9 mouse cellular contexts compared by ENCODE assay signal in the genomic region with DNA sequence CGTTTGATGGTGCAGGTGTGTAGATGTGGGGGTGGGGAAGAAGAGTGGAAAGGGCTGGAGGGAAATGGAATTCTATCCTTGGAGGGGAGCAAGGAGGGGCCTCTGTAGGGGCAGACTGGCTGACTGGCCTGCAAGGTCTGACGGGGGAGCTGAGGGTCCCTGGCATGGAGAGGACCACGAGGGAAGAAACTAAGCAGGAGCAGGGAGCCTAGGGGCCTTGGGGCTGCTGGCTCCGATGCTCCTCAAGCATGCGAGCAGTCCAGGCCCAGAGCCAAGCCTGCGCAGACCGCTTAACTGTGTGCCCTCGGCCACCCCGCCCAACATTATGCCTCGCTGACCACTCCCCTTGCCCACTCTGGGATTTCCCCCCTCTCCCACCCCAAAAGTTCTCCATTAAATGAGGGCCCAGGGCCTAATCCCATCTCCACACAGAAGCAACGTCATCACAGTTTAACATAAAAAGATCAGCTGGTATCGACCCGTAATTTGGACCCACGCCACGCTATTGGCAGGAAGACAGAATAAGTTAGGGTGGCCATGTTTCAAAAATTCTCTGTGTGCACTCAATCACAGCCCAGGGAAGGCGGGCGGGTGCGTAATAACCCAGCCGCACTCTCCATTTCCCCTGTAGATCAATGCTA. TPM values are rescaled to one million over a fixed set of nuclear protein-coding genes. Genes with fewer than 3 reads are reported as not detected.
DNase-seq lines count a peak whose midpoint lies in the region; ATAC-seq and TF ChIP-seq lines count a peak whose summit lies in the region.
"Had no signal": no experiment of that assay in that cellular context is flagged by ENCODE, and none has a peak within 500 bp of the region (broad histone marks: within the 10 kb centered on the region; RNA-seq: fewer than 3 reads in every experiment).

No protein-coding gene starts in this region.

- TF ChIP-seq CTCF in hindbrain, postnatal 0 days (IDR thresholded peaks at IDR 0.05; ENCODE audit: low read depth), result no peak

- H3K36me3 ChIP-seq in forebrain, embryonic 13.5 days (ENCODE audit: poor library complexity, severe bottlenecking), result no peaks in the 10 kb centered on the region
- H3K36me3 ChIP-seq in forebrain, embryonic 12.5 days (replicated peaks), result no peaks in the 10 kb centered on the region
- H3K36me3 ChIP-seq in midbrain, embryonic 14.5 days (ENCODE audit: control insufficient read depth, insufficient read depth, low read length), result no peaks in the 10 kb centered on the region
- H3K36me3 ChIP-seq in midbrain, embryonic 11.5 days (ENCODE audit: control insufficient read depth, insufficient read depth, low read length), result no peaks in the 10 kb centered on the region
- H3K36me3 ChIP-seq in hindbrain, postnatal 0 days (ENCODE audit: insufficient read depth, low read length), result no peaks in the 10 kb centered on the region
- no peaks in the 10 kb centered on the region for H3K36me3 ChIP-seq in midbrain, embryonic 15.5 days (replicated peaks)

- no peak overlapping the region for H3K4me3 ChIP-seq in forebrain, embryonic 13.5 days
- H3K4me3 ChIP-seq in forebrain, embryonic 12.5 days (replicated peaks), result no peak overlapping the region
- no peak overlapping the region for H3K4me3 ChIP-seq in midbrain, embryonic 14.5 days (replicated peaks; ENCODE audit: low read depth, low read length)
- no peak overlapping the region for H3K4me3 ChIP-seq in midbrain, embryonic 11.5 days (ENCODE audit: low read depth, low read length)
- H3K4me3 ChIP-seq in hindbrain, postnatal 0 days (ENCODE audit: low read length), result no peak overlapping the region
- no peak overlapping the region for H3K4me3 ChIP-seq in midbrain, embryonic 15.5 days

- peak; percentile 43 for DNase-seq in midbrain, embryonic 14.5 days
- no peak for DNase-seq in midbrain, embryonic 11.5 days (ENCODE audit: low spot score, missing footprints)
- peak; percentile 63 for DNase-seq in hindbrain, postnatal 0 days (ENCODE audit: low spot score)
- DNase-seq in spleen, postnatal 14 days (ENCODE audit: low spot score in 2 of 2), result no peak
- DNase-seq in spleen, postnatal 36 days (ENCODE audit: low spot score in 2 of 2), result no peak
- DNase-seq: gastrocnemius, postnatal 36 days had no signal

- H3K4me1 ChIP-seq in forebrain, embryonic 13.5 days, result peaks cover 26% of the 10 kb centered on the region
- peaks cover 20% of the 10 kb centered on the region for H3K4me1 ChIP-seq in forebrain, embryonic 12.5 days
- H3K4me1 ChIP-seq in midbrain, embryonic 14.5 days (ENCODE audit: control insufficient read depth, insufficient read depth, low read length), result no peaks in the 10 kb centered on the region
- peaks cover 9% of the 10 kb centered on the region; the same call in 1 of the 2 replicates for H3K4me1 ChIP-seq in midbrain, embryonic 11.5 days (ENCODE audit: control insufficient read depth, insufficient read depth, low read length)
- H3K4me1 ChIP-seq in hindbrain, postnatal 0 days (ENCODE audit: insufficient read depth, low read length), result no peaks in the 10 kb centered on the region
- no peaks in the 10 kb centered on the region for H3K4me1 ChIP-seq in midbrain, embryonic 15.5 days

- H3K4me2 ChIP-seq in forebrain, embryonic 13.5 days, result 0 out of 2 replicates have a peak overlapping the region, but pooled peaks have one; percentile 19
- no peak overlapping the region for H3K4me2 ChIP-seq in forebrain, embryonic 12.5 days
- no peak overlapping the region for H3K4me2 ChIP-seq in midbrain, embryonic 14.5 days (ENCODE audit: low read length)
- no peak overlapping the region for H3K4me2 ChIP-seq in midbrain, embryonic 11.5 days
- H3K4me2 ChIP-seq in hindbrain, postnatal 0 days (ENCODE audit: low read depth, low read length), result peak overlapping the region; percentile 37; the same call in 1 of the 2 replicates
- 0 out of 2 replicates have a peak overlapping the region, but pooled peaks have one; percentile 2 for H3K4me2 ChIP-seq in midbrain, embryonic 15.5 days

- 29% methylated on average over 18 of the region's 19 CpGs for WGBS in forebrain, embryonic 13.5 days
- 43% methylated on average over 19 of the region's 19 CpGs for WGBS in forebrain, embryonic 12.5 days
- 44% methylated on average over 19 of the region's 19 CpGs for WGBS in midbrain, embryonic 14.5 days
- WGBS in midbrain, embryonic 11.5 days, result 41% methylated on average over 19 of the region's 19 CpGs
- WGBS in hindbrain, postnatal 0 days, result 31% methylated on average over 19 of the region's 19 CpGs
- WGBS in midbrain, embryonic 15.5 days, result 37% methylated on average over 19 of the region's 19 CpGs

- no peak overlapping the region for H3K9ac ChIP-seq in forebrain, embryonic 13.5 days
- no peak overlapping the region for H3K9ac ChIP-seq in forebrain, embryonic 12.5 days
- H3K9ac ChIP-seq in midbrain, embryonic 14.5 days (replicated peaks; ENCODE audit: low read length), result no peak overlapping the region
- H3K9ac ChIP-seq in midbrain, embryonic 11.5 days (ENCODE audit: low read length), result no peak overlapping the region
- no peak overlapping the region for H3K9ac ChIP-seq in hindbrain, postnatal 0 days (replicated peaks; ENCODE audit: low read length)
- H3K9ac ChIP-seq in midbrain, embryonic 15.5 days, result no peak overlapping the region

- peak; percentile 43; the same call in 1 of the 2 replicates for ATAC-seq in forebrain, embryonic 13.5 days
- no peak for ATAC-seq in forebrain, embryonic 12.5 days (ENCODE audit: low FRiP score)
- ATAC-seq in midbrain, embryonic 14.5 days (ENCODE audit: low FRiP score, low TSS enrichment), result no peak
- no peak for ATAC-seq in midbrain, embryonic 11.5 days (ENCODE audit: low FRiP score)
- peak; percentile 45; the same call in 1 of the 2 replicates for ATAC-seq in hindbrain, postnatal 0 days
- peak; percentile 39; the same call in 1 of the 2 replicates for ATAC-seq in midbrain, embryonic 15.5 days (replicated peaks)

- no peak overlapping the region for H3K27ac ChIP-seq in forebrain, embryonic 13.5 days
- H3K27ac ChIP-seq in forebrain, embryonic 12.5 days, result no peak overlapping the region
- no peak overlapping the region for H3K27ac ChIP-seq in midbrain, embryonic 14.5 days (replicated peaks; ENCODE audit: low read depth, low read length)
- H3K27ac ChIP-seq in midbrain, embryonic 11.5 days (ENCODE audit: low read depth, low read length), result no peak overlapping the region
- H3K27ac ChIP-seq in hindbrain, postnatal 0 days, result no peak overlapping the region
- H3K27ac ChIP-seq in midbrain, embryonic 15.5 days, result no peak overlapping the region

- H3K9me3 ChIP-seq in forebrain, embryonic 13.5 days (replicated peaks), result no peaks in the 10 kb centered on the region
- no peaks in the 10 kb centered on the region for H3K9me3 ChIP-seq in forebrain, embryonic 12.5 days
- no peaks in the 10 kb centered on the region for H3K9me3 ChIP-seq in midbrain, embryonic 14.5 days (ENCODE audit: control insufficient read depth, low read length)
- no peaks in the 10 kb centered on the region for H3K9me3 ChIP-seq in midbrain, embryonic 11.5 days (ENCODE audit: control insufficient read depth, low read length)
- H3K9me3 ChIP-seq in hindbrain, postnatal 0 days (ENCODE audit: low read length), result no peaks in the 10 kb centered on the region
- no peaks in the 10 kb centered on the region for H3K9me3 ChIP-seq in midbrain, embryonic 15.5 days

- peaks cover 91% of the 10 kb centered on the region for H3K27me3 ChIP-seq in forebrain, embryonic 13.5 days
- peaks cover 95% of the 10 kb centered on the region for H3K27me3 ChIP-seq in forebrain, embryonic 12.5 days
- peaks cover 66% of the 10 kb centered on the region for H3K27me3 ChIP-seq in midbrain, embryonic 14.5 days (ENCODE audit: control insufficient read depth, insufficient read depth, low read length)
- H3K27me3 ChIP-seq in midbrain, embryonic 11.5 days (ENCODE audit: control insufficient read depth, insufficient read depth, low read length), result peaks cover 47% of the 10 kb centered on the region
- H3K27me3 ChIP-seq in hindbrain, postnatal 0 days (ENCODE audit: insufficient read depth, low read length), result no peaks in the 10 kb centered on the region
- H3K27me3 ChIP-seq in midbrain, embryonic 15.5 days (replicated peaks), result peaks cover 86% of the 10 kb centered on the region

RNA-seq across cellular contexts. Expression of gene Slf2, which starts 37.6 kb away (rescaled TPM):
- polyA plus RNA-seq in forebrain, embryonic 13.5 days (2015; fragmentation: Nextera tagmentation; extraction: Ambion mirVana), result 30.4 and 34.5 TPM in 2 replicates
- 48.7 and 53.3 TPM in 2 replicates for polyA plus RNA-seq in forebrain, embryonic 12.5 days (2016; fragmentation: Nextera tagmentation; extraction: Ambion mirVana)
- 31.0 and 37.4 TPM in 2 replicates for polyA plus RNA-seq in midbrain, embryonic 14.5 days (2014; fragmentation: Nextera tagmentation; extraction: Ambion mirVana)
- 38.7 and 44.3 TPM in 2 replicates for polyA plus RNA-seq in midbrain, embryonic 11.5 days (2014; fragmentation: Nextera tagmentation; extraction: Ambion mirVana)
- total RNA-seq in hindbrain, postnatal 0 days (2014; rRNA removed), result 24.6 and 25.0 TPM in 2 replicates
- 18.3 and 22.3 TPM in 2 replicates for polyA plus RNA-seq in hindbrain, postnatal 0 days (2015; fragmentation: Nextera tagmentation; extraction: Ambion mirVana)
- polyA plus RNA-seq in midbrain, embryonic 15.5 days (2015; fragmentation: Nextera tagmentation; extraction: Ambion mirVana), result 27.8 and 33.0 TPM in 2 replicates

Comparison
In these comparisons a context has a peak if more than half of its experiments do, and no peak if none do; other contexts are left out.
1. ATAC-seq: peak in forebrain, embryonic 13.5 days (single experiment), hindbrain, postnatal 0 days (single experiment) and midbrain, embryonic 15.5 days (single experiment); none in forebrain, embryonic 12.5 days (single experiment), midbrain, embryonic 14.5 days (single experiment) and midbrain, embryonic 11.5 days (single experiment).
2. H3K4me2 ChIP-seq: peak in forebrain, embryonic 13.5 days (single experiment), hindbrain, postnatal 0 days (single experiment) and midbrain, embryonic 15.5 days (single experiment); none in forebrain, embryonic 12.5 days (single experiment), midbrain, embryonic 14.5 days (single experiment) and midbrain, embryonic 11.5 days (single experiment).
3. DNase-seq: peak in midbrain, embryonic 14.5 days (single experiment) and hindbrain, postnatal 0 days (single experiment); none in midbrain, embryonic 11.5 days (single experiment), spleen, postnatal 14 days (0 of 2) and spleen, postnatal 36 days (0 of 2).